Mouse (Mus musculus): Measurements from ENCODE around the gene Mfrp.
A peak's percentile ranks its signal among the peaks of the same experiment; 100 is the strongest.

Gene Mfrp

DNA sequence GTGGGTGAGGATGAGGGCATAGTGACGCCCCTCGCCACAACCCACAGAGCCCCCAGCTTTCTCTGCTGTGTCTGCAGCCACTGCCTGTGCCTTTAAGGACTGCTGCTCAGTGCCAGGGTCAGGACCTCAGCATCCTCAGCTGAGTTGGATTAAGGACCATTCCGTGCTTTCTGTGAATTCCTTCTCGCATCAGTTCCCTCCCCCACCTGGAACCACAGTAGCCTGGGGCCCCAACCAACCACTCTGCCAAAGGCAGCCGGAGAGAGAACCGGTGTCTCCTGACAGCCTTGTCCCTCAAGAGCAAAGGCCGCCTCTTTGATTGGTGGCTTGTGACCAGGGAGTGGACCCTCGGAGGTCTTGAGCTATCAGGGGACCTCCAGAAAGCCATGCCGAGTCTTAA is at the start of gene Mfrp:
Gene Mfrp, plus strand, starts transcription at position 240 of the 400 bp plus-strand sequence.
- peak; percentile 18 for DNase-seq

- DNase-seq, result no peak
Observed at GRCm38 (mm10) chr9:44052855-44053254, 48.7 kb upstream of the Mfrp start.

- no peak for DNase-seq
Observed at GRCm38 (mm10) chr9:44053936-44054335, 47.6 kb upstream of the Mfrp start.

DNA sequence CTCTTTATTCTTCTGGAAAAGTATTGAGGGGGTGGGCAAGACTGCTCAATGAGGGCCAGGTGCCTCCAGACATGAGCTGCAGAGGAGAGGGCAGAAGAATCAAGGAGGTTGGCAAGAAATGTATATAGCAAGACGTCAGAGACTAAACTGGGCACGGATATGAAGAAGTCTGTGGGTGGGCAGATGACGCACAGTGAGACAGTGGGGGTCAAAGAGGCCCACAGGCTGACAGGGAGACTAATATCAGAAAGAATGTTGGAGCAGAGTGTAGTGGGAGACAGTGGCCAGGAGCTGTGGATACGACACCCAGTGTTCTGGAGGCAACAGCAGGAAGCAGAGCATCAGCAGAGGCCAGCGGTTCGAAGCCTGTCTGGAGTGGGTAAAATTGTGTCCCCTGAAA is 42.9 kb upstream of the Mfrp start:
- no peak for DNase-seq

DNA sequence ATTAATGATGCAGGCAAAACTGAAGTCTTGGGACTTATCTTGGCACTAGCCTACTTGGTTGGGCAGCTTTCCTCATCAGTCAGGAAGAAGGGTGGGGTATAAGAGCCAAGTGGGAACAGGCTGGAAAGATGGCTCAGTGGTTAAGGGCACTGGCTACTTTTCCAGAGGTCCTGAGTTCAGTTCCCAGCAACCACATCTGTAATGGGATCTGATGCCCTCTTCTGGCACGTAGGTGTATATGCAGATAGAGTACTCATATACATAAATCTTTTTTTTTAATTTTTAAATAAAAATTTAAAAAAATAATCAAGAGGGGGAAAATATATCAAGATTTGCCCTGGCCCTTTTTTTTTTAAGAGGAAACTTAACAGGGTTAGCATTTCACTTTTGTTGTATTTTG is 36.4 kb upstream of the Mfrp start:
- peak; percentile 31 for DNase-seq

DNA sequence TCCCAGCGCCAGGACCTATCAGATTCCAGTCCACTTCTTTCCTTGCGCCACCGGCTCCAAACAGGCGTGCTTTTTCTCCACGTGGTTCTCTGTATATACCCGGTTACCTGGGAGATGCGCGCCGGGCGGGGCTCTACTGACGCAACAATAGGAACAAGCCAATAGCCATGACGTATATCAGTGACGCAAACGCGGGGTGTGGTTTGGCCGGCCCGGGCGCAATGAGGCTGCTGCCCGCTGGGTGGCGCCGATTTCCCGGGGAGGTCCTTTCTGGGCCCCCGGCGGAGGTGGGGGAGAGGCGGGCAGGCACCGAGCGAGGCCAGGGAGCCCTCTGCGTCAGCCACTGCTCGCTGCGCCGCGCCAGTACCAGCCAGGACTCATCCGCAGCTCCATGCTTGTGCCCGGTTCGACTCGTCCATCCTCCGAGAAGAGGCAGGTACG is 34.7 kb upstream of the Mfrp start, which contains the start of gene Usp2:
Gene Usp2, plus strand, starts transcription at position 237 of the 441 bp plus-strand sequence.
- peak; percentile 99 for DNase-seq

DNA sequence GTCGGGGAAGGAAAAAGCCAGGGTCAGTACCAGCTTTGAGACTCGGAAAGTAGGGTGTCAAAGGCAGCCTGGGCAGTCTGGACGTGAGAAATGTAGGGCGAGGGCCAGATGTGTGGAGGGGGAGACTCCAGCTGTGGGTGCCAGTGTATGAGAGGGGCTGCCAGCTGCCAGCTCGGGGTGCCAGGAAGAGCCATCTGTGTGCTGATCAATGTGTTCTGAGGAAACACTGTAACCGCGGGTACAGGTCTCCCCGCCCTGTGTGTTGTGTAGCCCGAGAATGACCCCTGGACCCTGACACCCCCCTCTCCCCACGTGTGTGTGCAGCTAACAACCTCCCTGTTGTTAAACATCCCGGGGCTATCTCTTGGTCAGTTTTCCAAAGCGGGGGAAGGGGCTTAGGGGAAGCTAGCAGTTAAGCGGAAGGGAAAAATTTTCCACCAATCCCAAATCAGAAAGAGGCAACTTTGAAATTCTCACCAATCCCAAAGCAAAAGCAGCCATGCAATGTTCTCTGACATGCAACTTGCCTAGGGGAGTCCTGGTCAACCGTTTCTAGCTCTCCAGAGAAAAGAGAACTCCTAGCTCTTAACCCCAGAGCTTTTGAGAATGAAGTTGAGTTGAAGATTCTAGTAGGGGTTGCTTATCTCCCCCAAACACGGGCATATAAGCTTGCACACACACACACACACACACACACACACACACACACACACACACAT is 34.1 kb upstream of the Mfrp start:
- DNase-seq, result no peak

DNA sequence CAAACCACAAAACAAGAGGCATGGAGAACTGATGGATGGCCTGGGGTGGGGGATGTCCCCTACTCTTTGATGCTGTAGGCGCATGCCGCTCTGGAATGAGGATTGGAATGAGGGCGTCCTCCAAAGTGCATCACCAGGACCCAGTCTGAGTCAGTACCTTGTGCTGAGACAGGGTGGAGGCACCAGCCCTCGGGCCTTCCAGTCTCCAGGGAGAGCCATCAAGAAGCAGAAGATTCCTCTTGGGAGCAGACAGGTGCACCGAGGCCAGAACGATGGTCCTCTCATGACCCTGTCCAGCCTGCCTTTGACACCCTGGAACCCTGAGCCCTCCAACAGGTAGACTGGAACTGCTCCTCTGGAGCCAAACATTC is 33.6 kb upstream of the Mfrp start:
- peak; percentile 62 for DNase-seq

- peak; percentile 43 for DNase-seq
Observed at GRCm38 (mm10) chr9:44069252-44069651, 32.3 kb upstream of the Mfrp start.

- peak; percentile 54 for DNase-seq
Observed at GRCm38 (mm10) chr9:44070113-44070843, 31.3 kb upstream of the Mfrp start.

GRCm38 (mm10) chr9:44070844-44071231 is 30.7 kb upstream of the Mfrp start:
- no peak for DNase-seq

DNA sequence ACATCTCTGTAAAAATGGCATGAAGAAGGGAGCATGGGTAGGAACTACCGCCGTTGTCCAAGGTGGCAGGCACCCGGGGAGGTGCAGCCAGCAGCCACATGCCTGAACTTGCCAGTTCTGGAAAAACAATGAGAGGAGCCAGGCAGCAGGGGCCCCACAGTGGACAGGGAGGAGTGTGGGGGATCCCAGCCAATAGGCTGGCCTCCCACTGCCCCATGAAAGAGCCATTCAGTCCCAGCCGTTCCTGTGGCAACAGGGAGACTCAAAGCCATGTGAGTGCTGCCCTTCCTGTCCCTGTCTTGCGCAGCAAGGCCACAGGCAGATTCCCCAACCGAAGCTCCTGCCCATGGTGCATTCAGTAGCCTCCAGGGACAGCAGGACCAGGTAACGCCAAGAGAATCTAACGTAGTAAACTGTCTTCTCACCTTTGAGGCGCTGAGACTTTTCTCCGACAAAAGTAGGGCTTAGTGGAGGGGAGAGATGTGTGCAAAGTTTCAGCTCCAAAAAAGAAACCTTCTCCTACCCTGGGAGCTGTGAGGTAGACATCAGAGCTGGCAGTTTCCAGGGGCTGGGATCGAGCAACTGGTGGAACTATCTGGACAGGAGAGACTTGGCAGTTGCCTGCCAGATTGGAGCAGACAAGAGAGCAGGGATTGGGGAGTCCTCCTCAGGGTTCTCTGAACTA is 29.5 kb upstream of the Mfrp start:
- peak; percentile 72 for DNase-seq

DNA sequence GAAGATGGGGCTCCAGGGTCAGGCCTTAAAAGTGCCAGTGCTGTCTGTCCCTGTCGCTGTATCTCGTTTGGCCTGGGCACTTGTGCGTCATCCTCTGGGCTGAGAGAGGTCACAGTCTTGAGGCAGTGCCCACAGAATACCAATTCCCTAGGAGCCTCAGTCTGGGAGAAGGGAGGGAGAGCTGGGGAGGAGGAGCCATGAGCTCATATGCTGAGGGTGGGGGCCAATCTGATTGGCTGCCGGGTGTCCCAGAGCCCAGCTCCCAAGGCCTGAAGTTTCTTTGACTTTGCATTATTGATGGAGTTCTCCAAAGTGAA is 29.0 kb upstream of the Mfrp start:
- DNase-seq, result peak; percentile 69

- peak; percentile 76 for DNase-seq
Observed at GRCm38 (mm10) chr9:44073115-44073514, 28.4 kb upstream of the Mfrp start.

DNA sequence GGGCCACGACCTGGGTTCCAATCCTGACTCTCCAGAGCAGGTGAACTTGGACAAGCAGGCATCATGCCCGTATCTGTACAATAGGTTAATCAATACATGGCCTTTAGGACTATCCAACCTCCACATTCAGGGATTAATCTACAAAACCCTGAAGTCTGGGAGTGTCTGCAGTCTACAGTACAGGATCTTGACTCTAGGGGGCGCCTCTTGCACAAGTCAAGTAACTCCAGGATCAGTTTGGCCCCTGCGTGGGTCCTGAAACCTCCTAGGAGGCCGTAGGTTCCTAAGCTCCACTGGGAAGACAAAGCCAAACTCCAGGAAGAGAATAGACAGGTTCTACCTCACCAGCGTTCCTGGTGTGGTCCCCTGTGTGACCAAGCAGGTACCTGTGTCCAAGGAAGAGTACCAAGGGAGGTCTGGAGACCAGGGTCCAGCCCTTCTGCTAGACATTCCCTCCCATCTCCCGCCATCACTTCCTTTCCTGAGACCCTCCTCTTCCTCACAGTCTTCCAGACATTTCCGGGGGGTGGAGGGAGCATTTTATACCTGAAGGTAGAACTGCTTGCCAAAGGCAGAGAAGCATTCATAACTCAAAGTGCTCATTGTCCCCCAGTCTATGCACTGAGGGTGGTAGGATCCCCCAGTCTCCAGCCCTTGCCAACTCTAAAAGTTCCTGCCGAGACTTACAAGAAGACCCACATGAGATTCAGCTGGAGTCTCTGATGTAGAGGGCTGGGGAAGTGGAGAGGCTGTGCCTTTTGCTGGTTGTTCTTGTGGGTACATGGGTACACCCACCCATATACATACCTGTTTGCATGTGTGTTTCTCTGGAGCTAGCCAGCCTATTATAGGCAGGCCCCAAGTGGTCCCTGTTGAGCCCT is 26.9 kb upstream of the Mfrp start:
- peak; percentile 77 for DNase-seq

DNA sequence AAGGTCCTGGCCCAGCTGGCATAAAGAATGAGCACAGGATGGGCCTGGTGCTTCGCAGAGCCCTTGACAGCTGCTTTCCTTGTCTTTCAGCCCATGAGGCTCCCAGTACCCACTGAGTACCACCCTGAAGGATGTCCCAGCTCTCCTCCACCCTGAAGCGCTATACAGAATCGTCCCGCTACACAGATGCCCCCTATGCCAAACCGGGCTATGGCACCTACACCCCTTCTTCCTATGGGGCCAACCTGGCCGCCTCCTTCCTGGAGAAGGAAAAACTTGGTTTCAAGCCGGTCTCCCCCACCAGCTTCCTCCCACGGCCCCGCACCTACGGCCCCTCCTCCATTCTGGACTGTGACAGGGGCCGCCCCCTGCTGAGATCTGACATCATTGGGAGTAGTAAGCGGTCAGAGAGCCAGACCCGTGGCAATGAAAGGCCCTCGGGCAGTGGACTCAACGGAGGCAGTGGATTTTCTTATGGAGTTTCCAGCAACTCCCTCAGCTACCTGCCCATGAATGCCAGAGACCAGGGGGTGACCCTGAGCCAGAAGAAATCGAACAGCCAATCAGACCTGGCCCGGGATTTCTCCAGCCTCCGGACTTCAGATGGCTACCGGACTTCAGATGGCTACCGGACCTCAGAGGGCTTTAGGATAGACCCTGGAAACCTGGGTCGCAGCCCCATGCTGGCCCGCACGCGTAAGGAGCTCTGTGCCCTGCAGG is 26.1 kb upstream of the Mfrp start:
- peak; percentile 75 for DNase-seq

GRCm38 (mm10) chr9:44075996-44076763 is 25.3 kb upstream of the Mfrp start:
- DNase-seq, result peak; percentile 72

DNA sequence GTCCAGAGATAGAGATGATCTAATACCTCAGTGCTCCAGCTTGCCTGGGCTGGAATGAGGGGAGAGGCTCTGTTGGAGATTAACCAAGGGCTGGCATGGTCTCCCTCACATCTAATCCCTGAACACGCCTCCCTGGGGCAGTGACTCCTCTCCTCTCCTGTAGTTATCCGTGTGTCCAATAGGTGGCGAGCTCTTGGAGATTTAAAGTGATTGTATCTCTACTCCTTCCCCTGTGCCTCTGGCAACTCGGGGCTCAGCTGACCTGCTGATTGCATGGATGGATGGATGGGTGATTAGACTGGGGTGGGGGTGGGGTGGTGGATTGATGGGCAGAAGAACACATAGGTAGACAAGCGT is 24.8 kb upstream of the Mfrp start:
- DNase-seq, result peak; percentile 86

DNA sequence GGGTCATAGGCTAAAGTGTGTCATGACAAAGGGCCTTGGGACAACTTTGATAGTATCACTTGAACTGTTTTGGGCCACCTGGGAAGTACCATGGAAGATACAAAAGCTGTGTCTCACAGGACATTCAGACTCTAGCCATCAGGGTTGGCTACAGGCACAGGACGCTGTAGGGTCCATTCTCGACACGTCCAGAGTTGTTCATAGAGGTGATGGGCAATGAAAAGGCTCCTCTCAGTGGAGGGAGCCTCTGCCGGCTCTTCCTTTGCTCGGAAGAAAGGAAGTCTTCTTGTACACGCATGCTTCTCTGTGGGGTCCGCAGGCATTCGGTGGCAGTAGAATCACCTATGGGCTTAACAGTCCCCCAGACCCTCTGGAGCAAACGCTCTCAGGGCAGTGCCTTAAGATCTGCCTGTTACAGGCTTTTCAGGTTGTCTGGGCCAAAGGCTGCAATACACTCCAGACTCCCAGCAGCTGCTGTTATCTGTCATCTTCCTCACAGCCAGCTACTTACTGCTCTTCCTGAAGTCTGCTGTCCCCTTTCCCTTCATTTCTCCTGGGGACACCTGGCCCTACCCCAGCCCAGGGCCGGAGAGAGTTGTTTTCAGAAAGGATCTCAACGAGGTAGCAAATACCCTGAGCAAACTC is 24.1 kb upstream of the Mfrp start:
- DNase-seq, result peak; percentile 55

GRCm38 (mm10) chr9:44078136-44078797 is 23.3 kb upstream of the Mfrp start:
- no peak for DNase-seq
